Mouse (Mus musculus): Measurements from ENCODE around the gene Alyref.

DNA sequence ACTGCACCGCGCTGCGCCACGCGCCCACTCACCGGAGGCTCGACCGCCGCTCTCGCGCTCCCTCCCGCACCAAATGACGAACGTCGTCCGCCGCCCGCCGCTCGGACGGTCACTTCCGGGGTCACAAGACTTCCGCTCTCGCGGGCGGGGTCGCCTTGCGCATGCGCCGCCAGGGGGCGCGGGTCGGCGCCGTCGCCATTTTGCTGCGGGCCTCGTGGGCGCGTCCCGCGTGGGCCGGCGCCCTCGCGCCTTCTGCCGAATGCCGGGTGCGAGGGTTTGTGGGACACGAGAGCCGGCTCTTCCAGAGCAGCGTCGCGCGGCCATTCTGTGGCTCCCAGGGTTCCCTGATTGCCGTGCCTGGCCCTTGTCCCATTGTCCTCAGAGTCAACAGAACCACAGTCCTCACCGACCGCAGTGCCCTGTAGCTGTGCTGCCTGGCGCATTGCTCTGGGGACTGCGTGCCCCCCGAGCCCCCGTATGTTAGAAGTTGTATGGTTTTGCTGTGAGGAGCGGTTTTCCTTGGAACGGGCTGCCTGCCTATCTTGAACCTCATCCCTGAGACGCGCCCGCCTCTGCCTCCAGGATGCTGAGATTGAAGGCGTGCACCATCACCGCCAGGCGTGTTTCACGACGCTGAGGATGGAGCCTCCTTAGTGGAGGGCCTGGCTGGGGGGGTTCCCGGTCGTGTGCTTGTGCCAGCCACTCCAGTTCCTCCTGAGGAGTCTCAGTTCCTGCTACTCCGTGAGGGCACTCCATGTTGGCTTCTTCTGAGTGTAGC is 16.5 kb downstream of the Alyref start, which contains the start of gene Arhgdia:
- 0 out of 2 replicates have a peak, but pooled peaks have one; percentile 5 for TF ChIP-seq CTCF (IDR thresholded peaks at IDR 0.05; ENCODE audit: control insufficient read depth, insufficient read depth, insufficient replicate concordance, low read depth, low read length)
- TF ChIP-seq POLR2A (IDR thresholded peaks at IDR 0.05; ENCODE audit: control insufficient read depth, low read depth, low read length), result peak; percentile 77
